Mouse (Mus musculus) left cerebral cortex, postnatal 10 days (tissue): ENCODE measurements around the gene V1rd19. TPM values are rescaled to one million over a fixed set of nuclear protein-coding genes. Genes with fewer than 3 reads are reported as not detected.
"Not testable (repeated sequence)": the region's sequence is repeated elsewhere in the genome, so short reads cannot be mapped to it uniquely, and the experiment has no call there.

ENCODE experiments used
- DNase-seq, 2 experiments: peaks; one replicate each; pipeline ENCODE4 v3.0.0; 2021 to 2022; ENCODE audit warnings: low spot score in 2 of 2, mixed read lengths in 1 of 2; ENCODE audit errors: extremely low spot score in 1 of 2
- intact Hi-C: fragments of 180-260 bp; cut with DNase I; formaldehyde crosslinking; loops from one replicate; pipeline ENCODE4 v1.15.1; 2025
- total RNA-seq, 2 experiments: library from RNA; stranded (reverse); gene quantifications; 2 replicates each; pipeline ENCODE4 v1.2.3; 2021

Gene V1rd19
- total RNA-seq: not detected

GRCm38 (mm10) chr7:24001391-24001790 lies at the start of gene V1rd19:
Gene V1rd19 (plus strand): TSS chr7:24001691.
- DNase-seq: no peak
- intact Hi-C loops: no loop called here

GRCm38 (mm10) chr7:23968044-23968443 lies 33.4 kb upstream of the V1rd19 start:
- DNase-seq: peak in 1 of 2 experiments; percentile 1
- intact Hi-C loops: not testable (repeated sequence)

- not testable (repeated sequence) for DNase-seq
- intact Hi-C loops: loop anchor here (10.0 kb wide), 1 partner anchor 320 kb away; no protein-coding TSS in a partner anchor
Measured at GRCm38 (mm10) chr7:23974315-23974714, 27.2 kb upstream of the V1rd19 start, which contains the start of gene Vmn1r181. Gene Vmn1r181 (plus strand): TSS chr7:23974615.

- no peak for DNase-seq
- intact Hi-C loops: no loop called here
Measured at GRCm38 (mm10) chr7:24052660-24053304, 51.3 kb downstream of the V1rd19 start, which contains the start of gene Vmn1r183. Gene Vmn1r183 (plus strand): TSS chr7:24053254.

Other genes starting within 250 kb of the V1rd19 start
- gene Vmn1r174, start 249.4 kb upstream of the V1rd19 start, total RNA-seq: not detected
- gene Vmn1r175, start 191.0 kb upstream of the V1rd19 start, total RNA-seq: not detected
- not detected for gene Vmn1r176, start 164.3 kb upstream of the V1rd19 start, total RNA-seq
- not detected for gene Vmn1r177, start 135.2 kb upstream of the V1rd19 start, total RNA-seq
- not detected for gene Vmn1r178, start 109.7 kb upstream of the V1rd19 start, total RNA-seq
- gene Vmn1r179, start 74.7 kb upstream of the V1rd19 start, total RNA-seq: not detected
- gene Vmn1r180, start 51.1 kb upstream of the V1rd19 start, total RNA-seq: not detected
- gene Vmn1r181, start 27.1 kb upstream of the V1rd19 start, total RNA-seq: not detected
- not detected for gene Vmn1r183, start 51.6 kb downstream of the V1rd19 start, total RNA-seq
- gene Zfp180, start 80.2 kb downstream of the V1rd19 start, total RNA-seq: 10 to 100 TPM; 30.3 to 31.3 TPM
- gene Zfp112, start 110.6 kb downstream of the V1rd19 start, total RNA-seq: 1 to 10 TPM; 8.7 to 8.8 TPM
- gene Zfp235, start 132.5 kb downstream of the V1rd19 start, total RNA-seq: 10 to 100 TPM; 18.3 to 19.5 TPM
- gene Zfp114, start 173.4 kb downstream of the V1rd19 start, total RNA-seq: 1 to 10 TPM; 4.5 to 4.9 TPM
- 10 to 100 TPM in 1 of 2 experiments, 1 to 10 TPM in 1; 8.6 to 10.2 TPM for gene Zfp111, start 209.8 kb downstream of the V1rd19 start, total RNA-seq
- gene Zfp109, start 235.9 kb downstream of the V1rd19 start, total RNA-seq: 1 to 10 TPM; 5.1 to 6.1 TPM